Mouse (Mus musculus): Measurements from ENCODE around the gene Dnm3. TPM values are rescaled to one million over a fixed set of nuclear protein-coding genes. Genes with fewer than 3 reads are reported as not detected.

The Dnm3 gene
- polyA plus RNA-seq, 1 experiment from 2014 or later: 7.2 TPM

DNA sequence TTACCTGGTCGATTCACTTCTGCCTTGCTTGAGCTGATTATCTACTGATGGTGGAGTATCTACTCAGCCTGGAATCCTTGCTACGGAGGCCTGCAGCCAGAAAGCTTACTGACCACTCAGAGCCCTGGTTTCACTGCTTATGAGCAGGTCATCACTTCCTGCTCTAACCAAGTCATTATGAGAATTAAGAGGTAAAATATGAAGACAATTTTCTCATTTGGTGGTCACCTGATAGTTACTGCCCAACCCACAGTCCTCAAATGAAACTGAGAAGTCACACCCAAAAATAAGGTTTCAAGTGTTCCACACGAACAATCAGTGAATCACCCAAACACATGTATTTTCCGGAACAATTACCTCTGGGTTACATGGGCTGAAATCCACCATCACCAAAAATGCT lies 289.1 kb downstream of the Dnm3 start:
- no peak for DNase-seq (ENCODE audit: low spot score)
- no peak for ATAC-seq (replicated peaks; ENCODE audit: low FRiP score)
- peaks cover 2% of the 10 kb centered on the region; the same call in 1 of the 2 replicates for H3K4me1 ChIP-seq (replicated peaks; ENCODE audit: control insufficient read depth, insufficient read depth, low read length)
- H3K27ac ChIP-seq (ENCODE audit: low read depth, low read length): no peak overlapping the region
- no peaks in the 10 kb centered on the region for H3K27me3 ChIP-seq (ENCODE audit: control insufficient read depth, insufficient read depth, low read length)
- 92% methylated on average over 4 of the region's 4 CpGs for WGBS
- no peak overlapping the region for H3K4me3 ChIP-seq (ENCODE audit: low read depth, low read length)
- H3K9ac ChIP-seq (ENCODE audit: low read length): no peak overlapping the region
- H3K4me2 ChIP-seq (ENCODE audit: low read depth, low read length, severe bottlenecking): no peak overlapping the region
- H3K36me3 ChIP-seq (ENCODE audit: control insufficient read depth, insufficient read depth, low read length): no peaks in the 10 kb centered on the region
- H3K9me3 ChIP-seq (ENCODE audit: control insufficient read depth, low read length): no peaks in the 10 kb centered on the region

DNA sequence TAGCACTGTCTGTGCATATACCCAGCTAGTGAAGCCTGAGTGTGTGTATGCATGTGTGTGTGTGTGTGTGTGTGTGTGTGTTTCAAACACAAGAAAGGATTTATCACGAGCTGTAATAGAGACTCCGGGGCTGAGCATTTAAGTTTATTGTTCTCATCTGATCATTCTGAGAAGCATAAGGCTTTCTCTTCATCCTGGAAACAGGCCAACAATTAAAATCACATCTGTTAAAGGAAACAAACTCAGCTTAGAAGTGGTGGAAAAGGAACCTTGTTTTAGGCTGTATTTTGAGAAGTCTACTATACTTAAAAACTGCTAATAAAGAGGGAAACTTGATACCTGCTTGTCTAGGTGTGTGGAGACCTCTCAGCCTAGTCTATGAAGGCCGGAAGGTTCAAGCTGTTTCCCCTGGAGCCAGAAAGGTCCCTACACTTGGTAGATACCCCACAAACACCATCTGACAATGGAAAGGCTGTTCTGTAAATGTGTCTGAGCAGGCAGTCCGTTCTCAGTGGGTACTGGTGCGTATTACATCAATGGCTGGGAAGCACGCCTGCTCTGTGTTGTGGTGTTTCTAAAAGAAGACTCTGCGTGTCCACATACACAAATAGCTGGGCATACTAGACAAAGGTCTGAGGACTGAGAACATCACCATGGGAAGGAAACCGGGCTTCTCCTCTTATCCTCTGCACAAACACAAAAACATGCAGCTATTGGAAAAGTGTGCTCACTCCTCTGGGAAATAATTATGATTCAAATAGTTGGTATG lies 290.3 kb downstream of the Dnm3 start:
- no peaks in the 10 kb centered on the region for H3K9me3 ChIP-seq (ENCODE audit: control insufficient read depth, low read length)
- H3K4me2 ChIP-seq (ENCODE audit: low read depth, low read length, severe bottlenecking): no peak overlapping the region
- no peaks in the 10 kb centered on the region for H3K36me3 ChIP-seq (ENCODE audit: control insufficient read depth, insufficient read depth, low read length)
- H3K4me1 ChIP-seq (replicated peaks; ENCODE audit: control insufficient read depth, insufficient read depth, low read length): peaks cover 2% of the 10 kb centered on the region; the same call in 1 of the 2 replicates
- no peak overlapping the region for H3K27ac ChIP-seq (ENCODE audit: low read depth, low read length)
- DNase-seq (ENCODE audit: low spot score) (no peak), ATAC-seq (replicated peaks; ENCODE audit: low FRiP score) (no peak)
- H3K9ac ChIP-seq (ENCODE audit: low read length): no peak overlapping the region
- H3K27me3 ChIP-seq (ENCODE audit: control insufficient read depth, insufficient read depth, low read length): no peaks in the 10 kb centered on the region
- WGBS: 66% methylated on average over 8 of the region's 8 CpGs
- no peak overlapping the region for H3K4me3 ChIP-seq (ENCODE audit: low read depth, low read length)

GRCm38 (mm10) chr1:162186470-162187351 lies 291.1 kb downstream of the Dnm3 start:
- 68% methylated on average over 7 of the region's 7 CpGs for WGBS
- ATAC-seq (replicated peaks; ENCODE audit: low FRiP score) (no peak), DNase-seq (ENCODE audit: low spot score) (no peak)
- H3K9ac ChIP-seq (ENCODE audit: low read length): no peak overlapping the region
- peaks cover 2% of the 10 kb centered on the region; the same call in 1 of the 2 replicates for H3K4me1 ChIP-seq (replicated peaks; ENCODE audit: control insufficient read depth, insufficient read depth, low read length)
- H3K27me3 ChIP-seq (ENCODE audit: control insufficient read depth, insufficient read depth, low read length): no peaks in the 10 kb centered on the region
- no peaks in the 10 kb centered on the region for H3K36me3 ChIP-seq (ENCODE audit: control insufficient read depth, insufficient read depth, low read length)
- H3K4me2 ChIP-seq (ENCODE audit: low read depth, low read length, severe bottlenecking): no peak overlapping the region
- H3K9me3 ChIP-seq (ENCODE audit: control insufficient read depth, low read length): no peaks in the 10 kb centered on the region
- H3K4me3 ChIP-seq (ENCODE audit: low read depth, low read length): no peak overlapping the region
- no peak overlapping the region for H3K27ac ChIP-seq (ENCODE audit: low read depth, low read length)

DNA sequence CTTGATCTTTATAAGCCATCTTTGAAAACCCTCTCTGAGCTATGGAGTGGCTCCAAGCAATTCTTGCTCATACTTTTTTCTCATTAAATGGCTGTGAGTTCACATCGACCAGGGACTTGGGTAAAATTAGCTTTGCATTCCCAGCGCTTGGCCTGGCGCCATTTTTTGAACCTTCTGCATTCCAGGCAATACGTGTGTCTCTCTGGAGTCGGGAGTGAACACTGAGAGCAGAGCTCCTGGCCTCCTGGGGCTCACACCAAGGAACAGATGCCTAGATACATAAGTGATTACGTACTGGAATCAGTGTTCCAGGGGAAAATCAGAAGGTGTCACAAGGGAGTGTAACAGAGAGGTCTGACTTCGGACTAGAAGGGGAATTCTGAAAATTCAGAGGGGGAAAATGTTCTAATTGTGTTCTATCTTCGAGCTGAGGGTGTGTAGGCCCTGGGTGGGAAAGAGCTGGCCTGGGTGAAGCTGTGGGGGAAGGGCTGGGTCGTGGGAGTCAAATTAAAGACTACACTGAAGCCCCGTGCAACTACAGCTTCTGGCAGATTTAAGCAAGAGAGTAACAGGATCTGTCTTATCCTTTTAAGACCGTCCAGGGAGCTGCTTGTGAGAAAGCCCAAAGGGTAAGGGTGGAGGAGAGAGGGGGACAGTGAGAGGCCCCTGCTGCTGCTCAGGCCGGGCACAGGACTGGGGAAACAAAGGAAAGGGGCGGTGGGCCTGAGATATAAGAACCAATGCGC lies 293.7 kb downstream of the Dnm3 start:
- DNase-seq (ENCODE audit: low spot score) (no peak), ATAC-seq (replicated peaks; ENCODE audit: low FRiP score) (no peak)
- no peak overlapping the region for H3K9ac ChIP-seq (ENCODE audit: low read length)

GRCm38 (mm10) chr1:162183438-162183837 lies 294.4 kb downstream of the Dnm3 start:
- DNase-seq (ENCODE audit: low spot score) (no peak), ATAC-seq (replicated peaks; ENCODE audit: low FRiP score) (no peak)
- no peaks in the 10 kb centered on the region for H3K36me3 ChIP-seq (ENCODE audit: control insufficient read depth, insufficient read depth, low read length)
- no peak overlapping the region for H3K27ac ChIP-seq (ENCODE audit: low read depth, low read length)
- no peak overlapping the region for H3K4me3 ChIP-seq (ENCODE audit: low read depth, low read length)
- no peaks in the 10 kb centered on the region for H3K9me3 ChIP-seq (ENCODE audit: control insufficient read depth, low read length)
- H3K27me3 ChIP-seq (ENCODE audit: control insufficient read depth, insufficient read depth, low read length): no peaks in the 10 kb centered on the region
- no peak overlapping the region for H3K4me2 ChIP-seq (ENCODE audit: low read depth, low read length, severe bottlenecking)
- no peak overlapping the region for H3K9ac ChIP-seq (ENCODE audit: low read length)
- 73% methylated on average over 3 of the region's 3 CpGs for WGBS
- peaks cover 2% of the 10 kb centered on the region; the same call in 1 of the 2 replicates for H3K4me1 ChIP-seq (replicated peaks; ENCODE audit: control insufficient read depth, insufficient read depth, low read length)

More for the DNA sequence above, 293.7 kb downstream of the Dnm3 start:
- Histone ChIP-seq H3K27ac (ENCODE audit: low read depth, low read length) (peak overlapping the region; percentile 18; the same call in 1 of the 2 replicates), H3K4me1 (replicated peaks; ENCODE audit: control insufficient read depth, insufficient read depth, low read length) (peaks cover 2% of the 10 kb centered on the region; the same call in 1 of the 2 replicates), H3K36me3 (ENCODE audit: control insufficient read depth, insufficient read depth, low read length) (no peaks in the 10 kb centered on the region), H3K4me2 (ENCODE audit: low read depth, low read length, severe bottlenecking) (no peak overlapping the region), H3K27me3 (ENCODE audit: control insufficient read depth, insufficient read depth, low read length) (no peaks in the 10 kb centered on the region), H3K4me3 (ENCODE audit: low read depth, low read length) (no peak overlapping the region), H3K9me3 (ENCODE audit: control insufficient read depth, low read length) (no peaks in the 10 kb centered on the region)
- WGBS: 49% methylated on average over 14 of the region's 14 CpGs

DNA sequence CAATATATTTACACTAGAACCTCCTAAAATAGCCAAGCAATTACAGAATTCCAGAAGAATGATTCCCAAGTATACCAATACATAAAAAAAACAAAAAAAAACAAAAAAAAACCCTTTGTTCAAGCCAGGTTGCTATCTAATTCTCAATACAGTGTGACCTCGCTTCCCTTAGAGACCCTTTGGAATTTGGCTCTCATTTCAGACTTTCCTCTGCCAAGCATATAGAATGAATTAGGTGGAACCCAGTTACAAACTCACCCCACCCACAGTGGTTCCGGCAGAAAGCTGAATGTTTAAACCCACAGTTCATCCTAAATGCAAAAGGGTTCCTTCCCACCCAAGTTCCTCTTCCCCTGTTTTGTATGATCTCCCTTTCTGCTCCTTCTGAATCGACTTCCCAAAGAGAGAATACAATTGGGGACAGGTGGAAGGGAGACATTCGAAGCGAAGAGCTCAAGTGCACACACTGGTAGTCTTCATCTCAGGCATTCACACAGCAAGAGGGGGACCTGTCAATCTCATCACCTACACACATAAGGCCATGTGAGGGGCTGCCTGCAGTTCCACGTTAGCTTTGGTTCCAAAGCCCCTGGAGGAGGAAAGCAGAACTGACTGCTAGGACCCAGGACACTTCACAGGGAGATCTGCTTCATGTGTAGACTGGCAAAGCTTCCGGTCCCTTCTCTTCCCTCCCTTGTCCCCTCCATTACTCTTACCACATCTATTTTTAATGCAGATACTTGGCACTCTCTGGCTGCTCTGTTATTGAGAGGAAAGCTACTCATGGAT lies 296.5 kb downstream of the Dnm3 start:
- no peak overlapping the region for H3K27ac ChIP-seq (ENCODE audit: low read depth, low read length)
- DNase-seq (ENCODE audit: low spot score) (no peak), ATAC-seq (replicated peaks; ENCODE audit: low FRiP score) (no peak)
- H3K36me3 ChIP-seq (ENCODE audit: control insufficient read depth, insufficient read depth, low read length): no peaks in the 10 kb centered on the region
- no peak overlapping the region for H3K4me2 ChIP-seq (ENCODE audit: low read depth, low read length, severe bottlenecking)
- no peaks in the 10 kb centered on the region for H3K9me3 ChIP-seq (ENCODE audit: control insufficient read depth, low read length)
- no peak overlapping the region for H3K9ac ChIP-seq (ENCODE audit: low read length)
- no peaks in the 10 kb centered on the region; the same call in 1 of the 2 replicates for H3K4me1 ChIP-seq (replicated peaks; ENCODE audit: control insufficient read depth, insufficient read depth, low read length)
- H3K4me3 ChIP-seq (ENCODE audit: low read depth, low read length): no peak overlapping the region
- no peaks in the 10 kb centered on the region for H3K27me3 ChIP-seq (ENCODE audit: control insufficient read depth, insufficient read depth, low read length)
- 79% methylated on average over 7 of the region's 7 CpGs for WGBS

GRCm38 (mm10) chr1:162180451-162180850 lies 297.4 kb downstream of the Dnm3 start:
- ATAC-seq (replicated peaks; ENCODE audit: low FRiP score) (no peak), DNase-seq (ENCODE audit: low spot score) (no peak)
- no peak overlapping the region for H3K9ac ChIP-seq (ENCODE audit: low read length)
- H3K27ac ChIP-seq (ENCODE audit: low read depth, low read length): no peak overlapping the region
- WGBS: 83% methylated on average over 7 of the region's 7 CpGs
- H3K4me1 ChIP-seq (replicated peaks; ENCODE audit: control insufficient read depth, insufficient read depth, low read length): no peaks in the 10 kb centered on the region; the same call in 1 of the 2 replicates
- no peak overlapping the region for H3K4me2 ChIP-seq (ENCODE audit: low read depth, low read length, severe bottlenecking)
- H3K27me3 ChIP-seq (ENCODE audit: control insufficient read depth, insufficient read depth, low read length): no peaks in the 10 kb centered on the region
- no peak overlapping the region for H3K4me3 ChIP-seq (ENCODE audit: low read depth, low read length)
- H3K9me3 ChIP-seq (ENCODE audit: control insufficient read depth, low read length): no peaks in the 10 kb centered on the region
- H3K36me3 ChIP-seq (ENCODE audit: control insufficient read depth, insufficient read depth, low read length): no peaks in the 10 kb centered on the region

Measured in forebrain, embryonic 11.5 days (tissue).